30 mouse cellular contexts compared by ENCODE assay signal in the genomic region with DNA sequence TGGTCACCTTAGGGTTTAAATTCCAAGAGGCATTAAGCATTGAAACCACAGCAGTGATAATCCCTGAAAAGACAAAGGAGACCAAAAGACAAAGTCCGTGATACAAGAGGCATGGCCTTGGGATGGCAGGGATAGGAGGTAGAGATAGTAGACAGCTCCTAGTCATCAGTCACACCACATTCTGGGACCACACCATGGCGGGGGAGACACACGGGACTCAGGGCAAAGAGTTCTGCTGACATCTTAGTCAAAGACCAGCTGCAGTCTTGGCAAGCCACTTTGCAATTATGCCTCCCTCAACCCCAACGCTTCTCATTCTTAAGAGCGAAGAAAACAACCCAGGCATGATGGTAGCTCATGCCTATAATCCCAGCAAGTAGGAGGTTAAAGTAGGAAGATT.
"Had no signal": no experiment of that assay in that cellular context is flagged by ENCODE, and none has a peak within 500 bp of the region (broad histone marks: within the 10 kb centered on the region; RNA-seq: fewer than 3 reads in every experiment).

No protein-coding gene starts in this region.

- H3K4me3 ChIP-seq: left cerebral cortex, adult 2 months; limb, embryonic 10.5 days; limb, embryonic 12.5 days; limb, embryonic 13.5 days; limb, embryonic 15.5 days; liver, embryonic 12.5 days; liver, embryonic 13.5 days; liver, embryonic 15.5 days; lung, embryonic 15.5 days; megakaryocyte, embryonic 14.5 days; midbrain, embryonic 10.5 days; midbrain, embryonic 12.5 days; midbrain, embryonic 13.5 days; midbrain, embryonic 15.5 days; myocyte had no signal

- H3K27ac ChIP-seq: left cerebral cortex, adult 2 months; limb, embryonic 10.5 days; limb, embryonic 12.5 days; limb, embryonic 13.5 days; limb, embryonic 15.5 days; liver, embryonic 12.5 days; liver, embryonic 13.5 days; liver, embryonic 14.5 days; liver, embryonic 15.5 days; lung, embryonic 15.5 days; macrophage; midbrain, embryonic 10.5 days; midbrain, embryonic 12.5 days; midbrain, embryonic 13.5 days; midbrain, embryonic 15.5 days had no signal

- DNase-seq: left cerebral cortex, postnatal 4 days; liver; liver, embryonic 13.5 days; liver, postnatal 0 days; lung, adult 18-20 months; lung, adult 2 months; lung, embryonic 14.5 days; lung, postnatal 10 days; lung, postnatal 14 days; lung, postnatal 36 days; lung, postnatal 4 days; midbrain, embryonic 14.5 days had no signal

- ATAC-seq: liver, embryonic 12.5 days; liver, postnatal 0 days; lung, postnatal 0 days; midbrain, embryonic 13.5 days; midbrain, embryonic 15.5 days; midbrain, embryonic 16.5 days had no signal

- H3K27me3 ChIP-seq: limb, embryonic 12.5 days; limb, embryonic 13.5 days; limb, embryonic 15.5 days; liver, embryonic 12.5 days; liver, embryonic 13.5 days; liver, embryonic 15.5 days; lung, embryonic 15.5 days; megakaryocyte, embryonic 14.5 days; midbrain, embryonic 12.5 days; midbrain, embryonic 13.5 days; midbrain, embryonic 15.5 days had no signal

- H3K4me1 ChIP-seq: liver, embryonic 12.5 days; liver, embryonic 13.5 days; liver, embryonic 15.5 days; lung, embryonic 15.5 days; midbrain, embryonic 10.5 days; midbrain, embryonic 12.5 days; midbrain, embryonic 13.5 days; midbrain, embryonic 15.5 days had no signal

- H3K36me3 ChIP-seq: limb, embryonic 10.5 days; limb, embryonic 12.5 days; limb, embryonic 13.5 days; limb, embryonic 15.5 days; liver, embryonic 12.5 days; liver, embryonic 13.5 days; liver, embryonic 15.5 days; lung, embryonic 15.5 days; midbrain, embryonic 10.5 days; midbrain, embryonic 12.5 days; midbrain, embryonic 13.5 days; midbrain, embryonic 15.5 days had no signal
